Mouse (Mus musculus): ENCODE results near the gene Slco4c1. TPM values are rescaled to one million over a fixed set of nuclear protein-coding genes. Genes with fewer than 3 reads are reported as not detected.

Gene Slco4c1
- 1 to 10 TPM; 2.5 TPM for total RNA-seq (2021)

- DNase-seq (ENCODE audit: low spot score in 2 of 2): peak; percentile 53 to 63
- intact Hi-C loops (cut with DNase I): no loop called here
These were observed at the start of gene Slco4c1 for GRCm38 (mm10) chr1:96871528-96872360. Gene Slco4c1 (minus strand): TSS chr1:96872171.

GRCm38 (mm10) chr1:96917333-96917732 is 45.4 kb upstream of the Slco4c1 start:
- intact Hi-C loops (cut with DNase I): no loop called here
- DNase-seq (ENCODE audit: low spot score in 2 of 2): no peak

- no peak for DNase-seq (ENCODE audit: low spot score in 2 of 2)
- intact Hi-C loops (cut with DNase I): no loop called here
These were observed 11.8 kb upstream of the Slco4c1 start for GRCm38 (mm10) chr1:96883788-96884187.

DNA sequence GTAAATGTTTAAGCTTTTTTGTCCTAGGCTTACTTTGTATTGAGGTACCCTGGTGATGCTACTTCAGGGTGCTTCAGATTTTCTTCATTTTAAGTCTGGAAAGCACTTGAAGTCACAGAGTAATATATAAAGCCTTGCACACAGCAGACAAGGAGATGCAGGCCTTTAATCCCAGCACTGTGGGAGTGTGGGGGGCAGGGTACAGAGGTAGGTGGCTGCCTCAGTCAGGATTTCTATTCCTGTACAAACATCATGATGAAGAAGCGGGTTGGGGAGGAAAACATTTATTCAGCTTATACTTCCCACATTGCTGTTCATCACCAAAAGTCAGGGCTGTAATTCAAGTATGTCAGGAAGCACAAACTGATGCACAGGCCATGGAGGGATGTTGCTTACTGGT is 6.6 kb upstream of the Slco4c1 start:
- no peak for DNase-seq (ENCODE audit: low spot score in 2 of 2)
- intact Hi-C loops (cut with DNase I): no loop called here

DNA sequence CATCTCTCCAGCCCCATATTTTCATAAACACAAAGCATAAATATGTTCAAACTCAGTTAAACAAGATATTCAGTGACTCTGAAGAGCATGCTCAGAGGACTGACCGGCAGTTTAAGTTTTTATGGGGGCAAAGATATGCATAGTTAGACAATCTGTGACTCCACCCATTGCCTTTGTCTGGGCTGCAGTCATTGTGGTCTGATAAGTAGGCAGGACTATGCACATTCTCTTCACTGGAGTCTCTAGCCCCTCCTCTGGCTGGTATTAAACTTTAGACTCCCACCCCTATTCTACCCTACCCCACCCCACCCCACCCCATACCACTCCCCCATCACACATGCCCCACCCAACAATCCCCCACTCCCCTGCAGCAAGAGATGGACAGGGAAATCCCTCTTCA is 4.1 kb upstream of the Slco4c1 start:
- intact Hi-C loops (cut with DNase I): no loop called here
- no peak for DNase-seq (ENCODE audit: low spot score in 2 of 2)

DNA sequence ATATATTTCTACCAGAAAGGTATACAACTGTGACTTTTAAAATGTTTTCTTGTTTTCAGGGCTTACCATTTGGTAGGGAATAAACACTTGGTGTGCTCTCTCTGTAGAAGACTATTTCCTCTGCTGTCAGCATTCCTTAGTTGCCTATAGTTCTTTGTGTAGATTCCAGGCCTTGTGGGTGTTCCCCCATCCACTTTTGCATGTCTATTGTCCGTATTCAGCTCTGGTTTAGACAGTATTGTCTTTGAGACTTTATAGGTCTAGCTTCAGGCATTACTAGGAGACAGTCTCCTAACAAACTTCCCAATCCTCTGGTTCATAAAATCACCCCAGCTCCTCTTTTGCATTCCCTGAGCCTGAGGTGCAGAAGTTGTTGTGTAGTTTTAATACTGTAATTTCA is 2.7 kb upstream of the Slco4c1 start:
- intact Hi-C loops (cut with DNase I): no loop called here
- no peak for DNase-seq (ENCODE audit: low spot score in 2 of 2)

- DNase-seq (ENCODE audit: low spot score in 2 of 2): no peak
- intact Hi-C loops (cut with DNase I): no loop called here
These were observed 356 bp upstream of the Slco4c1 start for GRCm38 (mm10) chr1:96872361-96872693.

GRCm38 (mm10) chr1:96870764-96871307 is 1.1 kb downstream of the Slco4c1 start:
- intact Hi-C loops (cut with DNase I): no loop called here
- DNase-seq (ENCODE audit: low spot score in 2 of 2): no peak

- intact Hi-C loops (cut with DNase I): no loop called here
- no peak for DNase-seq (ENCODE audit: low spot score in 2 of 2)
These were observed 3.2 kb downstream of the Slco4c1 start for GRCm38 (mm10) chr1:96868722-96869121.

DNA sequence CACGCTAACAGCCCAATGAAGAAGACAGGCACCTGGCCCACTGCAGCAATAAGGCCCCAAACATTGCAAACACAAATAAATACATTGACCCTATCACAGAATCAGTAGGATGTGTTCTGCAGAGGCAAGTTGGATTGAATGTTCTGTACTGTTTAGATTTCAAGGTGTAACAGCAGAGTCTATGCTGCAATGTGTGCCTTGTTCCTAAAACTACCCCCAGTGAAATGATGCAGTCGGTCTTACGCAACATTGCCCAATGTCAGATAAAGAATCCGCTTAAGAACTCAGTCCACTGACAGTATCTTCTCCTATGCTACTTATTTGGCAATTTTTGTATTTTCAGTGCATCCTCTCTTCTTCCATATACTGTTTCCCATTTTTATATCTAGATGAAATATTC is 6.0 kb downstream of the Slco4c1 start:
- intact Hi-C loops (cut with DNase I): no loop called here
- DNase-seq (ENCODE audit: low spot score in 2 of 2): no peak

- no peak for DNase-seq (ENCODE audit: low spot score in 2 of 2)
These were observed 7.9 kb downstream of the Slco4c1 start for GRCm38 (mm10) chr1:96864120-96864519.

DNA sequence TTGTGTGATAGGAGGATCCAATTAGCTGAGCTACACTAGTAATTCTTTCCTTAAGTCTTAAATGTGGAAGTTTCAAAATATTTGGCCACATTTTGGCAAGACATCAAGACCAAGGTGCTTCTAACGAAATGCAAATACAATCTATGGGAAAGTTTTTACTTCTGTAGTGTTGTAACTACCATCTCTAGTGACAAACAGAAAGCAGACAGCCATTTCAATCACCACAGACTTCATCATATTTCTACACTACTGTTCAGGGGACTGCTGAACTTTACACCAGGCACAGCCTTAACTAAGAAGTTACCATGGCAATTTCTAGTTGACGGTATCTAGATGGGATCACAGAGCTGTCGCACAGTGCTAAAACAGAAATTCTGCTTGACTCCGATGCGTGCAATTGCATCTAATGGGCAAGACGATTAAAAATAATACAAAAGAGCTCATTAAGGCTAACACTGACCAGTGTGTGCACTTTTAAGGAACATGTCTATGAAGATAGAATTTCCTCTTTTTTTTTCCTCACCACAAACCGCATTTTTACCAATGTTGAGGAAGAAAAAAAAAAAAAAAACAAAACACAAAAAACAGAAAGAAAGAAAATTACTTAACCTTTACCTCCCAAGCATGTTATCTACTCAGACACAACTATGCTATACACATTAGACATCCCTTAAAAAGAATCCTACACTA is 11.8 kb downstream of the Slco4c1 start:
- DNase-seq (ENCODE audit: low spot score in 2 of 2): no peak
- intact Hi-C loops (cut with DNase I): no loop called here

More at GRCm38 (mm10) chr1:96864120-96864519, 7.9 kb downstream of the Slco4c1 start:
- intact Hi-C loops (cut with DNase I): no loop called here

DNA sequence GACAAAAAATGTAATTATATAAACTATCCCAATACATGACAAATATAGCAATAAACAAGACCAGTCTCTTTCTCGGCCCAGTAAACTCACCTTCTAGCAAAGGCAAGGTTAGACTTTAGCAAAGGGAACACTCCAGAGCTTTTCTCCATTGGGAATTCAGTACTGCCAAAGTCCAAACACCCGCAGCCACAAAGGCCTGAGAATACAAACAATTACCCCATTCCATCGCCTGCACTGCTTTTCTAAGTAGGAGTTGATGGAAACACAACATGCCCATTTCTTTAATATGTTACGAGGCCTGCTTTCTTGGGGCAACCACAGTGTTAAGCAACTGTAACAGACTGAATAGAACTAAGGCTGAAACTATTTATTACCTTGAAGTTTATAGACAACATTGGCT is 18.4 kb downstream of the Slco4c1 start:
- intact Hi-C loops (cut with DNase I): no loop called here
- DNase-seq (ENCODE audit: low spot score in 2 of 2): no peak

DNA sequence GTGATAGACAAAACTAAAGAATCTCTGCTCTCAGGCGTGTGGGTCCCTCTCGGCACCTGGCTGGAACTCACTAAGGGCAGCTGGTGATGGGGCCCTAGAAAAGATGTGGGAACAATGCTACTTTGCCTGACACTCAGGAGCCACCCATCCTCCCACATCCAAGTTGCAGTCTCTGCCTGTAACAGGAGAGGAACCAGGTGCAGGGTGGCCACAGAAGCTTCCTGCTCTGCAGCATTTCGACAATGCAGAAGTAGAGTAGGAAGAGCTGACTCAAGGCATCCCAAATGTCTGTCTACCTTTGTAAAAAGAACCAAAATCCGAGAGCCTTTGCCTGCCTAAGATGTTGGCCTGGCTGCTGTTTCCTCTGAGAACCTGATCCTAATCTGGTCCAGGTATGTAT is 22.9 kb downstream of the Slco4c1 start:
- no peak for DNase-seq (ENCODE audit: low spot score in 2 of 2)
- intact Hi-C loops (cut with DNase I): no loop called here

DNA sequence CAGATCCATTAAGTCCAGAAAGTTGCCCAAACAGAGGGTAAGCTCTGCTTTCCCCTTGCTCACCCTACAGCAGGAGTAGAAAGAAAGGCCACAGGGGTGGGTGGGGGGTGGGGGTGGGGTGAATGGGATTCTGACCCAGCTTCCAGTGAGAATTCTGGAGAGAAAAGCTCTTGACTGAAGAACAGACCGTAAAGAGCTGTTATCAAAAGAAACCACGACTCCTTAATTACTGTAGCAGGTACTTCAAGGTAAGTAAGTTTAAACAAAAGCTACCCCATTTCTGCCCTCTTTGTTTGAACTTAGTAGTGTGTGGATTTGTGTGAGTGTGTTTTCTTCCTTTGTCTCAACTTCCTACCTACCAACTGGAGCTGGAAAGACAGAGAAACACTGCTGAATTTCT is 23.4 kb downstream of the Slco4c1 start:
- intact Hi-C loops (cut with DNase I): no loop called here

GRCm38 (mm10) chr1:96846727-96847126 is 25.2 kb downstream of the Slco4c1 start:
- intact Hi-C loops (cut with DNase I): loop anchor here (2.0 kb wide), 1 partner anchor 172 kb away; no protein-coding TSS in a partner anchor
- DNase-seq (ENCODE audit: low spot score in 2 of 2): no peak

More for the DNA sequence above, 23.4 kb downstream of the Slco4c1 start:
- no peak for DNase-seq (ENCODE audit: low spot score in 2 of 2)

GRCm38 (mm10) chr1:96805287-96805727 is 66.7 kb downstream of the Slco4c1 start:
- intact Hi-C loops (cut with DNase I): no loop called here

GRCm38 (mm10) chr1:96801595-96801994 is 70.4 kb downstream of the Slco4c1 start:
- intact Hi-C loops (cut with DNase I): no loop called here
- DNase-seq (ENCODE audit: low spot score in 2 of 2): no peak

More at GRCm38 (mm10) chr1:96805287-96805727, 66.7 kb downstream of the Slco4c1 start:
- no peak for DNase-seq (ENCODE audit: low spot score in 2 of 2)

GRCm38 (mm10) chr1:96794690-96795089 is 77.3 kb downstream of the Slco4c1 start:
- intact Hi-C loops (cut with DNase I): no loop called here
- DNase-seq (ENCODE audit: low spot score in 2 of 2): no peak

DNA sequence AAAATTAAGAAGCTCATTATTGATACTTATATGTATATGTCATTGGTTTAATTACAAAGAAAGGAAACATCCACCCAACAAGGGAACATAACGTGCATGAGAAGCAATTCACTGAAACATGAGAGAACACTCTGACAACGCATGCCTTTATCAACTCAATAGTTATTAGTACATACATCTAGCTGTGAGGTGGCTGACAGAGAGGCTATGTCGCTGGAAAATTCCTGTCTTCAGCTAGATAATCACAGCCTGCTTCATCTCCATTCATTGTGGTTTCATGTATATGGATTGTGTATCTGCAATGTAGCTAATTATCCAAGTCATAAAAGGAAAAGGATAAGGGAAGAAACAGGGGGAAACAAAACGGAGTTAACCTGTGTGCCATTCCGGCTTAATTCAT is 77.7 kb downstream of the Slco4c1 start:
- DNase-seq (ENCODE audit: low spot score in 2 of 2): no peak

GRCm38 (mm10) chr1:96789268-96789667 is 82.7 kb downstream of the Slco4c1 start:
- intact Hi-C loops (cut with DNase I): no loop called here
- no peak for DNase-seq (ENCODE audit: low spot score in 2 of 2)

More for the DNA sequence above, 77.7 kb downstream of the Slco4c1 start:
- intact Hi-C loops (cut with DNase I): no loop called here
